ENCODE assay signal across 19 mouse cellular contexts in genomic region chr2:131060784-131061183, GRCm38 (mm10). TPM values are rescaled to one million over a fixed set of nuclear protein-coding genes. Genes with fewer than 3 reads are reported as not detected.
DNase-seq lines count a peak whose midpoint lies in the region; ATAC-seq and TF ChIP-seq lines count a peak whose summit lies in the region.
"Had no signal": no experiment of that assay in that cellular context is flagged by ENCODE, and none has a peak within 500 bp of the region (broad histone marks: within the 10 kb centered on the region; RNA-seq: fewer than 3 reads in every experiment).

No protein-coding gene starts in this region.

- no peaks in the 10 kb centered on the region for H3K79me2 ChIP-seq in heart, adult 2 months (replicated peaks; ENCODE audit: control insufficient read depth, insufficient read depth, low read length)

- TF ChIP-seq EP300 in heart, adult 2 months (IDR thresholded peaks at IDR 0.05; ENCODE audit: insufficient read depth, low read depth, low read length), result no peak

- H3K9me3 ChIP-seq in heart, embryonic 13.5 days, result no peaks in the 10 kb centered on the region
- no peaks in the 10 kb centered on the region for H3K9me3 ChIP-seq in embryonic facial prominence, embryonic 10.5 days
- H3K9me3 ChIP-seq in limb, embryonic 12.5 days, result 0 out of 2 replicates have a peak, but pooled peaks cover 4% of the 10 kb centered on the region
- H3K9me3 ChIP-seq: hindbrain, embryonic 12.5 days; neural tube, embryonic 15.5 days had no signal

- no peak for TF ChIP-seq CTCF in heart, adult 2 months (IDR thresholded peaks at IDR 0.05)

- intact Hi-C loops in heart, adult 2 months (cut with DNase I), result no loop called here

- H3K27me3 ChIP-seq in heart, embryonic 13.5 days (replicated peaks), result peaks cover 63% of the 10 kb centered on the region
- H3K27me3 ChIP-seq in heart, adult 2 months (ENCODE audit: control insufficient read depth, insufficient read depth, low read length), result peaks cover 1% of the 10 kb centered on the region; the same call in 1 of the 2 replicates
- peaks cover 79% of the 10 kb centered on the region for H3K27me3 ChIP-seq in embryonic facial prominence, embryonic 10.5 days (replicated peaks; ENCODE audit: low read depth, poor library complexity, severe bottlenecking)
- H3K27me3 ChIP-seq in limb, embryonic 12.5 days, result peaks cover 65% of the 10 kb centered on the region

- WGBS in heart, embryonic 13.5 days, result 51% methylated on average over 6 of the region's 6 CpGs
- WGBS in heart, adult 2 months, result 82% methylated on average over 6 of the region's 6 CpGs
- 42% methylated on average over 6 of the region's 6 CpGs for WGBS in embryonic facial prominence, embryonic 10.5 days
- WGBS in limb, embryonic 12.5 days, result 43% methylated on average over 6 of the region's 6 CpGs

- H3K27ac ChIP-seq in heart, embryonic 13.5 days (replicated peaks), result peak overlapping the region; percentile 63; the same call in 1 of the 2 replicates
- no peak overlapping the region for H3K27ac ChIP-seq in heart, adult 2 months
- H3K27ac ChIP-seq in embryonic facial prominence, embryonic 10.5 days (replicated peaks), result peak overlapping the region; percentile 75
- H3K27ac ChIP-seq in limb, embryonic 12.5 days, result peak overlapping the region; percentile 82
- H3K27ac ChIP-seq: hindbrain, embryonic 12.5 days; neural tube, embryonic 15.5 days had no signal

- no peak overlapping the region for H3K4me3 ChIP-seq in heart, embryonic 13.5 days
- no peak overlapping the region for H3K4me3 ChIP-seq in heart, adult 2 months
- no peak overlapping the region for H3K4me3 ChIP-seq in embryonic facial prominence, embryonic 10.5 days
- H3K4me3 ChIP-seq in limb, embryonic 12.5 days (replicated peaks), result no peak overlapping the region
- H3K4me3 ChIP-seq: erythroblast, embryonic 14.5 days; hindbrain, embryonic 12.5 days; neural tube, embryonic 15.5 days had no signal

- H3K4me1 ChIP-seq in heart, embryonic 13.5 days, result peaks cover 58% of the 10 kb centered on the region
- H3K4me1 ChIP-seq in heart, adult 2 months (ENCODE audit: control insufficient read depth, insufficient read depth, low read length), result peaks cover 8% of the 10 kb centered on the region
- peaks cover 49% of the 10 kb centered on the region for H3K4me1 ChIP-seq in embryonic facial prominence, embryonic 10.5 days
- peaks cover 45% of the 10 kb centered on the region for H3K4me1 ChIP-seq in limb, embryonic 12.5 days (replicated peaks)

- DNase-seq in heart, adult 2 months, result no peak
- DNase-seq in adipocyte (ENCODE audit: low spot score), result peak; percentile 26
- DNase-seq in embryonic facial prominence, embryonic 10.5 days (ENCODE audit: low spot score), result peak; percentile 62
- DNase-seq in kidney, adult 8-10 months, result no peak
- no peak for DNase-seq in left cerebral cortex, adult 9 months (ENCODE audit: low spot score in 2 of 2)
- DNase-seq in urinary bladder, postnatal 4 days (ENCODE audit: low spot score in 2 of 2), result no peak
- DNase-seq: adrenal gland, adult 8-10 months; cerebellum, adult 8-10 months; gastrocnemius, postnatal 25 days; kidney, postnatal 10 days; thymus, adult 2 months had no signal

- no peaks in the 10 kb centered on the region for H3K36me3 ChIP-seq in heart, embryonic 13.5 days
- no peaks in the 10 kb centered on the region for H3K36me3 ChIP-seq in heart, adult 2 months (ENCODE audit: control insufficient read depth, insufficient read depth, low read length)
- H3K36me3 ChIP-seq in embryonic facial prominence, embryonic 10.5 days (replicated peaks), result no peaks in the 10 kb centered on the region
- H3K36me3 ChIP-seq in limb, embryonic 12.5 days, result no peaks in the 10 kb centered on the region
- H3K36me3 ChIP-seq: hindbrain, embryonic 12.5 days; neural tube, embryonic 15.5 days had no signal

- H3K9ac ChIP-seq in heart, embryonic 13.5 days, result 0 out of 2 replicates have a peak overlapping the region, but pooled peaks have one; percentile 42
- H3K9ac ChIP-seq in heart, adult 2 months (ENCODE audit: low read depth, low read length), result no peak overlapping the region
- no peak overlapping the region for H3K9ac ChIP-seq in limb, embryonic 12.5 days (replicated peaks)
- H3K9ac ChIP-seq: hindbrain, embryonic 12.5 days; neural tube, embryonic 15.5 days had no signal

- ATAC-seq in heart, embryonic 13.5 days (ENCODE audit: extremely low read depth, insufficient number of reproducible peaks, low FRiP score, low TSS enrichment), result no peak
- no peak; the same call in 1 of the 2 replicates for ATAC-seq in limb, embryonic 12.5 days (ENCODE audit: insufficient number of reproducible peaks, insufficient read depth, low FRiP score, low TSS enrichment, low read depth)
- ATAC-seq: forebrain, embryonic 16.5 days; intestine, embryonic 16.5 days had no signal

- H3K4me2 ChIP-seq in heart, embryonic 13.5 days, result peak overlapping the region; percentile 38
- 0 out of 2 replicates have a peak overlapping the region, but pooled peaks have one; percentile 15 for H3K4me2 ChIP-seq in limb, embryonic 12.5 days
- H3K4me2 ChIP-seq: hindbrain, embryonic 12.5 days; midbrain, embryonic 11.5 days; neural tube, embryonic 15.5 days had no signal

- TF ChIP-seq POLR2A in heart, adult 2 months (IDR thresholded peaks at IDR 0.05; ENCODE audit: insufficient read depth, low read depth, low read length), result no peak

RNA-seq across cellular contexts. Expression of gene Adam33, which starts 2.8 kb away (rescaled TPM):
- 11.7 and 12.8 TPM in 2 replicates for polyA plus RNA-seq in heart, embryonic 13.5 days (2015; fragmentation: Nextera tagmentation; extraction: Ambion mirVana)
- total RNA-seq in heart, adult 2 months (2021), result 1 to 10 TPM in 1 of 2 experiments, under 1 TPM in 1; 0.73 to 1.6 TPM
- 7.1 and 10.0 TPM in 2 replicates for polyA plus RNA-seq in heart, adult 2 months (2012; rRNA removed)
- polyA plus RNA-seq in embryonic facial prominence, embryonic 10.5 days (2016; fragmentation: Nextera tagmentation; extraction: Ambion mirVana), result 0.64 and 1.0 TPM in 2 replicates
- 5.2 and 8.5 TPM in 2 replicates for polyA plus RNA-seq in limb, embryonic 12.5 days (2016; fragmentation: Nextera tagmentation; extraction: Ambion mirVana)

RNA-seq across cellular contexts. Expression of gene Gfra4, which starts 17.9 kb away (rescaled TPM):
- polyA plus RNA-seq in heart, embryonic 13.5 days (2015; fragmentation: Nextera tagmentation; extraction: Ambion mirVana), result 3.2 and 3.4 TPM in 2 replicates
- total RNA-seq in heart, adult 2 months (2021), result 1 to 10 TPM; 7.2 to 8.4 TPM
- polyA plus RNA-seq in heart, adult 2 months (2012; rRNA removed), result 21.3 TPM in 2 replicates
- 5.6 and 7.2 TPM in 2 replicates for polyA plus RNA-seq in embryonic facial prominence, embryonic 10.5 days (2016; fragmentation: Nextera tagmentation; extraction: Ambion mirVana)
- 16.3 and 18.8 TPM in 2 replicates for polyA plus RNA-seq in limb, embryonic 12.5 days (2016; fragmentation: Nextera tagmentation; extraction: Ambion mirVana)
- polyA plus RNA-seq: erythroblast, embryonic 14.5 days had no signal

RNA-seq across cellular contexts. Expression of gene Siglec1, which starts 25.8 kb away (rescaled TPM):
- 0.31 and 0.33 TPM in 2 replicates for polyA plus RNA-seq in heart, embryonic 13.5 days (2015; fragmentation: Nextera tagmentation; extraction: Ambion mirVana)
- total RNA-seq in heart, adult 2 months (2021), result 1 to 10 TPM; 2.1 to 2.5 TPM
- polyA plus RNA-seq in heart, adult 2 months (2012; rRNA removed), result 3.1 and 3.3 TPM in 2 replicates
- 0.06 and 0.16 TPM in 2 replicates for polyA plus RNA-seq in embryonic facial prominence, embryonic 10.5 days (2016; fragmentation: Nextera tagmentation; extraction: Ambion mirVana)
- 0.13 and 0.14 TPM in 2 replicates for polyA plus RNA-seq in limb, embryonic 12.5 days (2016; fragmentation: Nextera tagmentation; extraction: Ambion mirVana)

Comparison
In these comparisons a context has a peak if more than half of its experiments do, and no peak if none do; other contexts are left out.
1. DNase-seq: peak in adipocyte (single experiment) and embryonic facial prominence, embryonic 10.5 days (single experiment); none in heart, adult 2 months (0 of 2), kidney, adult 8-10 months (0 of 2), left cerebral cortex, adult 9 months (0 of 2) and urinary bladder, postnatal 4 days (0 of 2).